Mouse (Mus musculus) layer of hippocampus, postnatal 25 days (tissue): ENCODE measurements at regions not wholly inside any gene's neighbourhood (a gene's known extent, or its start where the extent isn't known, plus 50 kb on each side); places are given as distances from the start of the nearest gene placed in this dataset.

Source experiments
- DNase-seq, 2 experiments: peaks; one replicate each; pipeline ENCODE4 v3.0.0; 2022; ENCODE audit warnings: mixed read lengths in 2 of 2, low spot score in 1 of 2; ENCODE audit errors: extremely low spot score in 1 of 2

GRCm38 (mm10) chr10:30265129-30265528 lies 64.8 kb upstream of the Cenpw start:
- no peak for DNase-seq

- no peak for DNase-seq
These were observed 59.4 kb upstream of the Cenpw start for GRCm38 (mm10) chr10:30259716-30260115.

GRCm38 (mm10) chr10:30257889-30258288 lies 57.5 kb upstream of the Cenpw start:
- DNase-seq = no peak
